Mouse (Mus musculus) midbrain, embryonic 12.5 days (tissue): ENCODE data around the gene Setdb2. TPM values are rescaled to one million over a fixed set of nuclear protein-coding genes. Genes with fewer than 3 reads are reported as not detected.

Experiments
- ATAC-seq: fragments of 200-750 bp; cut with Nextera tagmentation; 2 replicates; pipeline ENCODE4 v1.8.0; 2017; ENCODE audit warnings: low read depth, moderate TSS enrichment, moderate library complexity; ENCODE audit not compliant: low FRiP score
- H3K27ac ChIP-seq: fragments of 300-500 bp; sonication (generic); replicated peaks from 2 replicates; pipeline ENCODE4 v1.5.1; 2016; ENCODE audit warnings: mild to moderate bottlenecking
- H3K27me3 ChIP-seq: fragments of 300-500 bp; sonication (generic); 2 replicates; pipeline ENCODE4 v1.6.1; 2016; ENCODE audit warnings: mild to moderate bottlenecking
- H3K36me3 ChIP-seq: fragments of 300-500 bp; sonication (generic); 2 replicates; pipeline ENCODE4 v1.6.1; 2016
- H3K4me1 ChIP-seq: fragments of 300-500 bp; sonication (generic); 2 replicates; pipeline ENCODE4 v1.6.1; 2016
- H3K4me2 ChIP-seq: fragments of 300-500 bp; sonication (generic); replicated peaks from 2 replicates; pipeline ENCODE4 v1.6.1; 2016; ENCODE audit warnings: mild to moderate bottlenecking, moderate library complexity
- H3K4me3 ChIP-seq: fragments of 300-500 bp; sonication (generic); 2 replicates; pipeline ENCODE4 v1.5.1; 2016; ENCODE audit warnings: mild to moderate bottlenecking
- H3K9ac ChIP-seq: fragments of 300-500 bp; sonication (generic); replicated peaks from 2 replicates; pipeline ENCODE4 v1.6.1; 2016; ENCODE audit warnings: mild to moderate bottlenecking, moderate library complexity
- H3K9me3 ChIP-seq: fragments of 300-500 bp; sonication (generic); 2 replicates; pipeline ENCODE4 v1.6.1; 2016; ENCODE audit warnings: mild to moderate bottlenecking
- WGBS: fragments of 180-500 bp; shearing (Covaris S2); methylation state at CpG from one replicate; pipeline ENCODE4 v1.1.7; 2016; 5-methylcytosine and 5-hydroxymethylcytosine counted together
- polyA plus RNA-seq: library from polyadenylated mRNA; unstranded; fragments of >200 nt; fragmentation: Nextera tagmentation; extraction: Ambion mirVana; gene quantifications from 2 replicates; pipeline ENCODE4 v1.2.1, GENCODE M21; 2016

Setdb2 gene
- polyA plus RNA-seq, 1 experiment from 2014 or later = 11.7 TPM

GRCm38 (mm10) chr14:59365244-59365644, 75.4 kb downstream of the Setdb2 start, which contains the start of gene Phf11d:
Phf11d (minus strand) TSS chr14:59365470.
- H3K9me3 ChIP-seq = no peaks in the 10 kb centered on the region
- H3K27me3 ChIP-seq = no peaks in the 10 kb centered on the region
- H3K4me1 ChIP-seq = no peaks in the 10 kb centered on the region
- no peak within 1 kb of the TSS for H3K27ac ChIP-seq
- H3K36me3 ChIP-seq = no peaks in the 10 kb centered on the region
- ATAC-seq = no peak
- H3K4me2 ChIP-seq = no peak within 1 kb of the TSS
- WGBS = 85% methylated on average over 6 of the region's 6 CpGs
- H3K4me3 ChIP-seq = no peak within 1 kb of the TSS
- H3K9ac ChIP-seq = no peak within 1 kb of the TSS

Other genes starting within 250 kb of the Setdb2 start
- gene Rcbtb1, start 239.7 kb downstream of the Setdb2 start, polyA plus RNA-seq = 121 and 122 TPM in 2 replicates
- gene Gm6904, start 180.7 kb downstream of the Setdb2 start, polyA plus RNA-seq = not detected in 2 replicates
- gene Phf11a, start 143.4 kb downstream of the Setdb2 start, polyA plus RNA-seq = not detected in 2 replicates
- gene Phf11b, start 99.5 kb downstream of the Setdb2 start, polyA plus RNA-seq = 0.22 and 0.39 TPM in 2 replicates
- gene Phf11d, start 75.4 kb downstream of the Setdb2 start, polyA plus RNA-seq = 0.19 and 0.29 TPM in 2 replicates
- 0.46 and 0.65 TPM in 2 replicates for gene Phf11c, start 45.5 kb downstream of the Setdb2 start, polyA plus RNA-seq
- gene Cab39l, start 88 bp upstream of the Setdb2 start, polyA plus RNA-seq = 33.2 and 34.0 TPM in 2 replicates
- gene Cdadc1, start 157.1 kb upstream of the Setdb2 start, polyA plus RNA-seq = 33.1 and 36.0 TPM in 2 replicates
- 10.9 and 14.6 TPM in 2 replicates for gene Shisa2, start 184.4 kb upstream of the Setdb2 start, polyA plus RNA-seq